Mouse (Mus musculus) embryonic facial prominence, embryonic 14.5 days (tissue): ENCODE measurements around the gene Ramp3. TPM values are rescaled to one million over a fixed set of nuclear protein-coding genes. Genes with fewer than 3 reads are reported as not detected.

ENCODE experiments used
- ATAC-seq: fragments of 200-750 bp; cut with Nextera tagmentation; 2 replicates; pipeline ENCODE4 v1.8.0; 2017; ENCODE audit warnings: low read depth, moderate number of reproducible peaks, moderate TSS enrichment
- DNase-seq: peaks from one replicate; pipeline ENCODE4 v3.0.0-alpha.2; 2015; ENCODE audit warnings: low spot score
- H3K27ac ChIP-seq: fragments of 300-500 bp; sonication (generic); replicated peaks from 2 replicates; pipeline ENCODE4 v1.5.1; 2014; ENCODE audit warnings: low read depth, mild to moderate bottlenecking, low read length, moderate library complexity
- H3K27me3 ChIP-seq: fragments of 300-500 bp; sonication (generic); replicated peaks from 2 replicates; pipeline ENCODE4 v1.6.1; 2014; ENCODE audit warnings: low read length; ENCODE audit not compliant: control insufficient read depth, insufficient read depth
- H3K36me3 ChIP-seq: fragments of 300-500 bp; sonication (generic); 2 replicates; pipeline ENCODE4 v1.6.1; 2014; ENCODE audit warnings: low read length, mixed read lengths; ENCODE audit not compliant: control insufficient read depth, insufficient read depth
- H3K4me1 ChIP-seq: fragments of 300-500 bp; sonication (generic); 2 replicates; pipeline ENCODE4 v1.6.1; 2014; ENCODE audit warnings: antibody characterized with exemption, low read length; ENCODE audit not compliant: control insufficient read depth, insufficient read depth
- H3K4me2 ChIP-seq: fragments of 300-500 bp; sonication (generic); 2 replicates; pipeline ENCODE4 v1.6.1; 2014; ENCODE audit warnings: low read depth, mild to moderate bottlenecking, low read length, moderate library complexity, mixed read lengths
- H3K4me3 ChIP-seq: fragments of 300-500 bp; sonication (generic); 2 replicates; pipeline ENCODE4 v1.5.1; 2014; ENCODE audit warnings: low read depth, mild to moderate bottlenecking, low read length
- H3K9ac ChIP-seq: fragments of 300-500 bp; sonication (generic); 2 replicates; pipeline ENCODE4 v1.6.1; 2014; ENCODE audit warnings: low read depth, mild to moderate bottlenecking, low read length, moderate library complexity, mixed read lengths
- H3K9me3 ChIP-seq: fragments of 300-500 bp; sonication (generic); 2 replicates; pipeline ENCODE4 v1.6.1; 2016; ENCODE audit warnings: low read length; ENCODE audit not compliant: control insufficient read depth
- WGBS: fragments of 180-500 bp; shearing (Covaris S2); extraction: QIAGEN DNeasy Blood & Tissue Kit; methylation state at CpG from one replicate; pipeline ENCODE4 v1.1.7; 2014; 5-methylcytosine and 5-hydroxymethylcytosine counted together
- polyA plus RNA-seq: library from polyadenylated mRNA; unstranded; fragments of >200 nt; fragmentation: Nextera tagmentation; extraction: Ambion mirVana; gene quantifications from 2 replicates; pipeline ENCODE4 v1.2.1, GENCODE M21; 2014

Ramp3 gene
- polyA plus RNA-seq, result 12.2 and 15.1 TPM in 2 replicates

DNA sequence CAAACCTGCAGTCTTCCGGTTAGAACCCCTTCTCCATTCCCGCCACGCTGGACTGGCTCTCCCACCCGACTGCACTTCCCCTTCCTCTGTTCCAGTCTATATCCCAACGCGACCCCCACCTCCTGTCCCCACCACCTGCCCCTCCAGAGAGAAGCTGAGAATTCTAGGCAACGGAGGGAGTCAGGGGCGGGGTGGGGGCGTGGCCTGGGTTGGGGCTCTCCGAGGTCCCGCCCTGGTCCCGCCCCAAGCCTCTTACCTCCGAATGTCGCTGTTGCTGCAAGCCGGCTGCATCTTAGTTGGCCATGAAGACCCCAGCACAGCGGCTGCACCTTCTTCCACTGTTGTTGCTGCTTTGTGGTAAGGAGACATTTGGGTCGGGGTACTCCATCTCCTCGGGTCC lies at the start of gene Ramp3:
Ramp3 (plus strand) TSS at position 251 of the 400 bp plus-strand sequence.
- DNase-seq, result peak; percentile 84
- ATAC-seq, result peak; percentile 87
- no peaks in the 10 kb centered on the region for H3K36me3 ChIP-seq
- no peaks in the 10 kb centered on the region for H3K9me3 ChIP-seq
- peak within 1 kb of the TSS; percentile 44 for H3K4me3 ChIP-seq
- H3K27ac ChIP-seq, result no peak within 1 kb of the TSS
- under 1% methylated on average over 18 of the region's 18 CpGs for WGBS
- H3K4me2 ChIP-seq, result peak within 1 kb of the TSS; percentile 78
- peaks cover 2% of the 10 kb centered on the region; the same call in 1 of the 2 replicates for H3K27me3 ChIP-seq
- peak within 1 kb of the TSS; percentile 47 for H3K9ac ChIP-seq
- H3K4me1 ChIP-seq, result no peaks in the 10 kb centered on the region

DNA sequence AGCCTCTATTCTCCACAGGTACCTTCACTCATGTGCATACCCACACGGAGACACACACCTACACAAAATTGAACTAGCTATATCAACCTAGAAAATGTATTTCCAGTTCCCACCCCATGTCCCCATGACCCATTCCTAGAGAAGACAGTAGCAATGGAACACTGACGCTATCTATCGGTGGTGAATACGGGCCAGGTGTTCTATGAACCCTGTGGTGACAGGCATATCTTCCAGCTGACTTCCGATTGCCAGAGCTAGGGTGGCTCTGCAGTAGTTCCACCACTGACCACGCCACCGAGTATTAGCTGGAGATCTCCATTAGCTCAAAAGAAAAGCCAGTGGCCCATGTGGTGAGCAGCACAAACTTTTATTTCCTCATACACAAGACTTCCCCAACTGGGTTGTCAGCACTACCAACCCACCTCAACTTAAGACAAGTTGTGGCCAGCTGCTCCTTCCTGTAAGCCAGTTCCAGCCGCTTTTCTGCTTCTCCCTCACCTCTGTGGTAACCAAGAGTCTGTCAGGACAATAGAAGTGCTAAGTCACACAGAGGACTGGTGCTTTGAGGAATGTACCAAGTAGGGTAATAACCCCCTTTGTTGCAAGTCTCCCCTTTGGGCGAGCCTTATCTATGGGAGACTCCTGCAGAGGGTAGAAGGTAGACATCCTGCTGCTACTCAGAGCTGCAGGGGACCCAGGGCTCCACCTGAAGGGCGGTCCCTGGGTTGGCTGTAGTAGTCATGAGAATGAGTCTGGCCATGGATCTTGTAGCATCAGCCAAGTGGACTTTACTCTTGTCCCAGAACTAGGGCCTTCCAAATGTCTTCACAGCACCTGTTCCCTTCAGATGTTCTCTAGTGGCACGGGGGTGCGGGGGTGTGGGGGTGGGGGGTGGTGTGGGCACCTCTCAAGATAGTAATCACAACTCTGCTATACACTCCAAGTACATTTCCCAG lies 42.8 kb upstream of the Ramp3 start:
- no peak for ATAC-seq
- H3K4me2 ChIP-seq, result no peak overlapping the region
- no peak overlapping the region for H3K9ac ChIP-seq
- 91% methylated on average over 11 of the region's 12 CpGs for WGBS
- no peak for DNase-seq
- H3K27me3 ChIP-seq, result no peaks in the 10 kb centered on the region
- no peak overlapping the region for H3K4me3 ChIP-seq
- H3K36me3 ChIP-seq, result peaks cover 92% of the 10 kb centered on the region
- H3K9me3 ChIP-seq, result no peaks in the 10 kb centered on the region
- no peaks in the 10 kb centered on the region for H3K4me1 ChIP-seq
- H3K27ac ChIP-seq, result no peak overlapping the region

DNA sequence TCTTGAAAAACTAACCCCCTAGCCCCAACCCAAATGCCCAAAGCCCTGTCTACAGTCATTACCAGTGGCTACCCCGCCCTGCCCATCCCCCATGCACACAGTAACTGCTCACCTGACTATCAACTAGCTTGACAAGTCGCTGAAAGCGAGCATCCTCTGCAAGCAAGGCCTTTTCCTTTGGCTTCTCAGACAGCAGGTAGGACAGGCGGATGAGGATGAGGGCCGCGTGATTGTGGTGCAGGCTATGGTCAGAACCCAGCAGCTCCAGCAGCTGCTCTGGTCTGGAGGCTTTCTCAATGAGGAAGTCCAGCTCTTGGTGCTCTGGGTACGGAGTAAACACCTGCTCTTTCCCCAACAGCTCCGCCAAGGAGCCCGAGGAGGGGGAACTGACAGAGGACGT lies 34.6 kb upstream of the Ramp3 start:
- H3K27ac ChIP-seq, result no peak overlapping the region
- peaks cover 59% of the 10 kb centered on the region for H3K36me3 ChIP-seq
- no peak for ATAC-seq
- H3K4me3 ChIP-seq, result no peak overlapping the region
- H3K9me3 ChIP-seq, result no peaks in the 10 kb centered on the region
- 90% methylated on average over 10 of the region's 10 CpGs for WGBS
- peaks cover 6% of the 10 kb centered on the region for H3K4me1 ChIP-seq
- no peaks in the 10 kb centered on the region for H3K27me3 ChIP-seq
- H3K9ac ChIP-seq, result no peak overlapping the region
- 0 out of 2 replicates have a peak overlapping the region, but pooled peaks have one; percentile 7 for H3K4me2 ChIP-seq
- DNase-seq, result no peak

DNA sequence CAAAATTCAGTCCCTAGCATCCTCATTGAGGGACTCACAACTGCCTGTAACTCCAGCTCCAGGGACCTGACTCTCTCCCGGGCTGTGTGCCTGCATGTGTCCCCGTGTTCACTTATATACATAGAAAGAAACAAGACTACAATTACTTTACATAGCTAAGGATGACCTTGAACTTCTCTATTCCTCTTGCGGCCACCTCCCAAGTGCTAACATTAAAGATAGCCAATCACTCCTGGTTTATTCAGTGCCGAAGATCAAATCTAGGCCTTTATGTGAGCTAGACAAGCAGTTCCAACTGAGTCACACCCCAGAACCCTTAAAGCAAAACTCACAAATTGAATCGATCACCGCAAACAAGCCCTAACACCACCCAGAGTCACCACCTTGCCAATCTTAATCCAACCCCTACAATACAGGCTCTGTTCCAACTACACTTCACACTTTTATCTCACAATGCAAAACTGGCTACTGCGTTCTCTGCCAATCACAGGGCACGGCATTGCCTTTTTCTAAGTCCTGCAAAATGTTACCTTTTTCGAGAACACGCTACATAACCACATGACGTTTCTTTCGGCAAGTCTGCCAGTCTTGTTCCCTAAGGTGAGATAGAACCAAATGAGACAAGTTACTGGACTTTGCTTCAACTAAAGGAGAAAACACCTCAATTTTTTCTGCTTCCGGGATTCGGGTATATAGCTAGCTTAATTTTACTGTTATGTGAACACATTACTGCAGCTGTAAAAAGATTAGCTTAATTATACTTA lies 33.5 kb upstream of the Ramp3 start:
- 63% methylated on average over 14 of the region's 14 CpGs for WGBS
- H3K36me3 ChIP-seq, result peaks cover 48% of the 10 kb centered on the region
- H3K27ac ChIP-seq, result no peak overlapping the region
- H3K27me3 ChIP-seq, result no peaks in the 10 kb centered on the region
- peaks cover 6% of the 10 kb centered on the region for H3K4me1 ChIP-seq
- H3K9ac ChIP-seq, result peak overlapping the region; percentile 79
- no peaks in the 10 kb centered on the region for H3K9me3 ChIP-seq
- ATAC-seq, result no peak
- peak overlapping the region; percentile 68 for H3K4me3 ChIP-seq
- H3K4me2 ChIP-seq, result peak overlapping the region; percentile 83
- DNase-seq, result no peak

DNA sequence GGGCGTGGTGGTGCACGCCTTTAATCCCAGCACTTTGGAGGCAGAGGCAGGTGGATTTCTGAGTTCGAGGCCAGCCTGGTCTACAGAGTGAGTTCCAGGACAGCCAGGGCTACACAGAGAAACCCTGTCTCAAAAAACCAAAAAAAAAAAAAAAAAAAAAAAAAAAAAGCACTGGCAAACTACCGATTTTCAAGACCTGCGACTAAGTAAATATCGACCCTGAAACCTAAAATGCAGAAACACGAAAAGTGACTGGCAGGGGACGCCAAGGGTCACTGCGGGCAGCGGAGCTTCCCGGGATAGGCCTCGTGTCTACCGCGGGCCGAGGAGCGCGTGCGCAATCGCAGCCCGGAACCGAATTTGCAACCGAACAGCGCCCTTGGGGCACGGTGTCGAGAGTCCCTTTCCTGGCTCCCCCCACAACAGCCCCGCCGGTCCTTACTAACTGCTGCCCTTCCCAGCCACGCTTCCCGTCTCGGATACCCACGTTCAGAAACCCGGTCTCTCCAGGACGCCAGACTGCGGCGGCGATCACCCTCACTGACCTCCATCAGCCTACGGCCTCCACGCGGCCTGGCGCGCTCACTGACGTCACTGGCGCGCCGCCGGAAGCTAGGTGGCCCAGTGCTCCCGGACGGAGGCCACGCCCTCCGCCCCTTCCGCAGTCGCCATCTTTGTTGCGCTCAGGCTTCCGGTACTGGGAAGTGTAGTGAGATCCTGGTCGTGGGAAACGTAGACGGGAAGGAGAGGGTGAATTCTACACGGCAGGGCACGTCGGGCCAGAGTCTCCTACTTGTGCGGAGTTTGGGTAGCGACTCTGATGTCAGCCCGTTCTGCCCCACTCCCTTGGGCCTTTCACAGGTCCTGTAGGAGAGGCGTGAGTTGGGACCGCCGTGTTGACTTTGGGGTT lies 32.6 kb upstream of the Ramp3 start, which contains the start of gene Tbrg4:
Tbrg4 (minus strand) TSS at position 590 of the 910 bp plus-strand sequence.
- peak within 1 kb of the TSS; percentile 79 for H3K9ac ChIP-seq
- no peaks in the 10 kb centered on the region for H3K27me3 ChIP-seq
- no peaks in the 10 kb centered on the region for H3K9me3 ChIP-seq
- under 1% methylated on average over 66 of the region's 66 CpGs for whole genome bisulfite sequencing
- peak within 1 kb of the TSS; percentile 87 for H3K27ac ChIP-seq
- H3K4me2 ChIP-seq, result peak within 1 kb of the TSS; percentile 83
- DNase-seq, result peak; percentile 97
- H3K36me3 ChIP-seq, result peaks cover 39% of the 10 kb centered on the region
- H3K4me1 ChIP-seq, result peaks cover 6% of the 10 kb centered on the region
- peak; percentile 94 for ATAC-seq
- peak within 1 kb of the TSS; percentile 68 for H3K4me3 ChIP-seq

DNA sequence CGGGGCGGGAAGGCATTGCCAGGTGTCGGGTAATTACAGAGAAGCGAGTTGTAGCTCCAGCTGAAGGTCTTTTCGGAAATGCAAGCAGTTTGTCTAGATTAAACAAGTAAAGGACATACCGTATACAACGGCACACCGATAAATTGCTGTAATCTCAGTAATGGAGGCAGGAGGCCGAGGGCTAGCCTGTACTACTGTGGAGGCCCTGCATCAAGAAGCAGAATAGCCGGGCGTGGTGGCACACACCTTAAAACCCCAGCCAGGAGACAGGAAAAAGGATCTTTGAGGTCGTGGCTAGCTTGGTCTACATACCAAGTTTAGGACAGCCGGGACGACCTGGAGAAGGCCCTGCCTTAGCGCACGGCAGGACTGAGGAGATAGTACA lies 31.9 kb upstream of the Ramp3 start:
- Histone ChIP-seq H3K27me3 (no peaks in the 10 kb centered on the region), H3K4me3 (peak overlapping the region; percentile 68), H3K9me3 (0 out of 2 replicates have a peak, but pooled peaks cover 3% of the 10 kb centered on the region), H3K4me1 (peaks cover 6% of the 10 kb centered on the region), H3K27ac (peak overlapping the region; percentile 87), H3K9ac (peak overlapping the region; percentile 79), H3K4me2 (peak overlapping the region; percentile 83), H3K36me3 (peaks cover 32% of the 10 kb centered on the region)
- DNase-seq, result no peak
- WGBS, result 11% methylated on average over 16 of the region's 16 CpGs
- 0 out of 2 replicates have a peak, but pooled peaks have one; percentile 2 for ATAC-seq

DNA sequence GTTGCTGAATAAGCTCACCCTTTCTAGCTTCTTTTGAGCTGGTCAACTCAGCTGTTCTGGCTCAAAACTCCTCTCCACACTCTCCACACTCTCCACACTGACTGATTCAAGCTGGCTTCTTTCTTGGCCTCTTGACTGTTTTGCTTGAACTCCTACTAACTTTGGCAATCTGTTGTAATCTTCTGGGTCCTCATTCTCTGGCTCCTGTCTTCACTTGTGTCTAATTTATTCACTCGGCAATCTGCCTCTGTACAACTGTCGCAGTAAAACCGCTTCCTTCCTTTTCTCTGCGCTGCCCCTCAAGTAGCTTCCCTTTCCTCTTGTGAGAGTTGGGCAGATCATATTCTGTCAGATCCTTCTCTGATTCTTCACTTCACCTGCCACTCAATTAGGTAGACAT lies 30.6 kb upstream of the Ramp3 start:
- H3K27ac ChIP-seq, result no peak overlapping the region

More for the DNA sequence above, 30.6 kb upstream of the Ramp3 start:
- no peaks in the 10 kb centered on the region for H3K27me3 ChIP-seq
- H3K4me2 ChIP-seq, result no peak overlapping the region
- ATAC-seq (no peak), DNase-seq (no peak)
- no peak overlapping the region for H3K4me3 ChIP-seq
- peaks cover 6% of the 10 kb centered on the region for H3K4me1 ChIP-seq
- no peak overlapping the region for H3K9ac ChIP-seq
- H3K9me3 ChIP-seq, result 0 out of 2 replicates have a peak, but pooled peaks cover 7% of the 10 kb centered on the region
- WGBS, result 91% methylated on average over 4 of the region's 4 CpGs
- H3K36me3 ChIP-seq, result peaks cover 19% of the 10 kb centered on the region
